Mouse (Mus musculus): Measurements from ENCODE around the gene Ppp1r13l.
A peak's percentile ranks its signal among the peaks of the same experiment; 100 is the strongest.

Gene Ppp1r13l

DNA sequence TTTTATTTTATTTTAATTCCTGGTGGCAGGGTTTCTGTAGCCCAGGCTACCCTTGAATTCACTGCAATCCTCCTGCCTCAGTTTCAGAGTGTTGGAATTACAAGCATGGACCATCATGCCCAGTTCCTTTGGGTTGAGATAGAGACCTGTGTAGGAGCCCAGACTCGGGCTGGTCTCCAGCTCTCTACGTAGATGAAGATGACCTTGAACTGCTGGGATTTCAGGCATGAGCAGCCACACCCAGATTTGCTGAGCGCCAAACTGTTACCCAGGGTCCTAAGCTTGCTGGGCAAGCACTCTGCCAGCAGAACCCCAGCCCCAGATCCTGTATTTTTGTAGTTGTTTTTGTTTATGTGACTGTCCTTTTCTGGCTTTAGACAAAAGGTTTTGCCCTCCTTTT is 54.0 kb downstream of the Ppp1r13l start:
- DNase-seq (ENCODE audit: low spot score) = no peak

DNA sequence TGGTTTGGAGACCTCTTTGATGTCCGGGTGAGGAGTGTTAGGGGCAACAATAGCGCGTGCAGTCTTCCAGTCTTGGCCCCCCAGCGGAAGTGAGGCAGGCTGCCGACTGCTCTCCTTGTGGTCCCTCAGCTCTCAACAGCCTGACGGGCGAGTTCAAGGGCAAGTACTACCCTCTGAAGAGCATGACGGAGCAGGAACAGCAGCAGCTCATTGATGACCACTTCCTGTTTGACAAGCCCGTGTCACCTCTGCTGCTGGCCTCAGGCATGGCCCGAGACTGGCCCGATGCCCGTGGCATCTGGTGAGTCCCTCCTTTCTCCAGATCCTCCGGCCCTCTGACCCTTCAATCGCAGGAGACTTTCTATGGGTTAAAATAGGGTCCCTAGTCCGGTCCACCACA is 57.0 kb downstream of the Ppp1r13l start:
- no peak for DNase-seq (ENCODE audit: low spot score)

DNA sequence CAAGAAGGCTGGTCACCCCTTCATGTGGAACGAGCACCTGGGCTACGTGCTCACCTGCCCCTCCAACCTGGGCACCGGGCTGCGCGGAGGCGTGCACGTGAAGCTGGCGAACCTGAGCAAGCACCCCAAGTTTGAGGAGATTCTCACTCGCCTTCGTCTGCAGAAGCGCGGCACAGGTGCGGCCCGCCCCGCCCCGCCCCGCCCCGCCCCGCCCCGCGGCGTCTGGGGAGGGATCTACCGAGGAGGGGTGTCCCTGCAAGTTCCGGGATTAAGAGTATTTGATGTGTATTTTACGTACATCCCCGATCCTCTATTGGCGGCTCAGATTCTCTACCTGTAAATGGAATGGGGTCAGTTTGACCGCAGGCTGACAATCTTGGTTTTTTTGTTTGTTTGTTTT is 60.6 kb downstream of the Ppp1r13l start:
- DNase-seq (ENCODE audit: low spot score) = no peak

DNA sequence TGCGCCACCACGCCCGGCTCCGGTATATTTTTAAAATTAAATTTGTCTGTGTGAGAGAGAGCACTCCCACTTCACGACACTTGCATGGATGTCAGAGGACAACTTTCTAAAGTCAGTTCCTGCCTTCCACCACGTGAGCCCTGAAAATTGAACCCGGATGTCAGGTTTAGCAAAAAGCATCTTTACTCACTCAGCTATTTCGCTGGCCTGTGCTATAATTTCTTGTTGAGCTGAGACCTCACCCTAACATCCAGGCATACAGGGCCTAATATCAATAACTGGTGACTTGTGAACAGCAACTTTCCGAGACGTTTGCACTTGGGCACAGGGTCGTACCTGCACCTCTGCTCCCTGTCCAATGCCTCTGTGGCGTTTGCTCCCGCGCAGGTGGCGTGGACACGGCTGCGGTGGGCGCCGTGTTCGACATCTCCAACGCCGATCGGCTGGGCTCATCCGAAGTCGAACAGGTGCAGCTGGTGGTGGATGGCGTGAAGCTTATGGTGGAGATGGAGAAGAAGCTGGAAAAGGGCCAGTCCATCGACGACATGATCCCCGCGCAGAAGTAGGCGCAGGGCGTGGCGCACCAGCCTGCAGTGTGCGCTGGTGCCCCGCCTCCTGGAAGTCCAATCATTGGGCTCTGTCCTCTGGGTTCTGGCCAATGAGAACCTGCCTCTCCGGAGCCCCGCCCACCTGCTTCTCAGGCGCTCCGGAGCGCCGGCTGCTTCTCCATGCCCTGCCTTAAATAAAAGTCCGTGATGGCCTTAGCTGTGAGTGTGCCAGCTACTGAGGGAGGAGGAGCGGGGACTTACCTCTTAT is 61.5 kb downstream of the Ppp1r13l start:
- DNase-seq (ENCODE audit: low spot score) = peak; percentile 39

DNA sequence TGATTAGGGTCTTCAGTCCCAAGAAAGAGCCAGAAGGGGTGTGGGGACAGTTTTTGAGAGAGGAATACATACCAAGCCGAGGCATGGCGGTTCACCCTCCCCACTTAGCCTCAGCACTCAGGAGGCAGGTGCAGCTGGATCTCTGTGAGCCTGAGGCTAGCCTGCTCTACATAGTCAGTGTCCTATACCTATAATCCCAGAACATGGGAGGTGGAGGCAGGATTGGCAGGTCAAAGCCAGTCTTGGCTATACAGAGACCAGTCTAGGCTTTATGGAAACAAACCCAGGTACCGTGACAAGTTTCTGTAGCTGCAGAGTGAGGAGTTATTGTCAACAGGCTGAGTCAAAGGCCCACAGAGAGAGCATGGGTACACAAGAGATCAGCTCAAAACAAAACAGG is 63.5 kb downstream of the Ppp1r13l start:
- DNase-seq (ENCODE audit: low spot score) = no peak

DNA sequence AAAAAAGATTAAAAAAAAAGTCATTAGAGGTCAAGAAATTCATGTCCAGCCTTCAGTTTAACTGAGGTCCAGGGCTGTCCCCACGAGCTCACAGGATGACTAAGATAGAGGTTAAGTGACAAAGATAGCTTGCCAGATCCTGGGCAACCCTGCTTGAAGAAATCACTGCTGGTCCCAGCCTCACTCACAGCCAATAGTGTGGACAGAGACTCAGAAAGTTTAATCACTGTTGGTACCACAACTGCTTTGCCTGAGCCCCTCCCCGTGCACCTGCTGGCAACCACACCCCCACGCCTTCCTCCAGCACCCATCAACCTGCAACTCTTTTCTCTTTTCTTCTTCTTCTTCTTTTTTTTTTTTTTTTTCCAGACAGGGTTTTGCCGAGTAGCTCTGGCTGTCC is 64.5 kb downstream of the Ppp1r13l start:
- DNase-seq (ENCODE audit: low spot score) = no peak

DNA sequence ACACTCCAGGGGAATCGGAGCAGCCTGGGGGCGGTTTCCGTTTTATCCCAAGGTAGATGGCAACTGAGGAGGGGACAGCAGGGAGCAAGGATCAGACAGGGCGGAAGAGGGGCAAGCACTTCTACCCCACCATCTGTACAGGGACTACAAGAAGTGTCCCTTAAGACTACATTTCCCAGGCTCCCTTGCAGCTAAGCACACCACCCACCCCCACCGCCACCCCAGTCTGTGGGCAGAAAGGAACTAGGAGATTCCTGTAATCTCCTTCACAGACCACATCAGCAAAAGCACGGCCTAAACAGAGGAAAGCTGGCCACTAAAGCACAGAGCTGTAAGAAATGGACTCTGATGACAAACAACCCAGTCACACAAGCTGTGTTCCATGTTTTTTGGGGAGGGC is 66.8 kb downstream of the Ppp1r13l start:
- DNase-seq (ENCODE audit: low spot score) = no peak

DNA sequence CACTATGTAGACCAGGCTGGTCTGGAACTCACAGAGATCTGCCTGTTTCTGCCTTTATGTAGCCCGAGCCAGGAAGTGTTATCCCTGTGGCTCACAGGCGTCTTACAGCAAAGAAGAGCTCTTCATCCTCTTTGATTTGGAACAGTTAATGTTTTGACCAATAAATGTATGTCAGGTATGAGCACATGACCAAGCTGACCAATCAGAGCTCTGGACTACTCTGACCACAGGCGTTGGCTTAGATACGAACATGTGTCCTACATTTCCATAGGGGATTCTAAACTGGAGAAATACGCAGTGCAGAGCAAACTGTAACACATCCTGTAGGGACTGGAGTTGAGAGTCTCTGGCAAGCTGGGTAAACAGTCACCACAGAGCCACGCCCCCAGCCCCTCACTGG is 67.3 kb downstream of the Ppp1r13l start:
- DNase-seq (ENCODE audit: low spot score) = no peak

Measured in ovary, postnatal 10 days (tissue).